Mouse (Mus musculus): Measurements from ENCODE around the gene Ppp5c. TPM values are rescaled to one million over a fixed set of nuclear protein-coding genes. Genes with fewer than 3 reads are reported as not detected.

Ppp5c gene
- polyA plus RNA-seq, 1 experiment, result 359 TPM

GRCm38 (mm10) chr7:17054325-17054989 lies 26.7 kb upstream of the Ppp5c start:
- 92% methylated on average over 16 of the region's 16 CpGs for WGBS

GRCm38 (mm10) chr7:17050933-17051594 lies 23.3 kb upstream of the Ppp5c start:
- Histone ChIP-seq H3K4me1 (replicated peaks; ENCODE audit: control insufficient read depth, insufficient read depth, low read length) (peaks cover 13% of the 10 kb centered on the region), H3K27ac (ENCODE audit: control insufficient read depth, insufficient read depth, low read length) (no peak overlapping the region), H3K36me3 (ENCODE audit: control insufficient read depth, insufficient read depth, low read length) (no peaks in the 10 kb centered on the region), H3K27me3 (ENCODE audit: control insufficient read depth, insufficient read depth, low read length) (no peaks in the 10 kb centered on the region), H3K4me3 (ENCODE audit: control insufficient read depth, insufficient read depth, low read length) (no peak overlapping the region)
- WGBS, result 10% methylated on average over 15 of the region's 17 CpGs
- no peak for TF ChIP-seq POLR2A (IDR thresholded peaks at IDR 0.05; ENCODE audit: control insufficient read depth, extremely low read depth, insufficient read depth, low read length, poor library complexity)
- peak; percentile 81; the same call in 1 of the 2 replicates for TF ChIP-seq CTCF (IDR thresholded peaks at IDR 0.05; ENCODE audit: borderline replicate concordance, control insufficient read depth, extremely low read depth, insufficient read depth, low read length, poor library complexity)
- DNase-seq, result peak; percentile 74

More at GRCm38 (mm10) chr7:17054325-17054989, 26.7 kb upstream of the Ppp5c start:
- TF ChIP-seq CTCF (IDR thresholded peaks at IDR 0.05; ENCODE audit: borderline replicate concordance, control insufficient read depth, extremely low read depth, insufficient read depth, low read length, poor library complexity), result no peak
- no peak for TF ChIP-seq POLR2A (IDR thresholded peaks at IDR 0.05; ENCODE audit: control insufficient read depth, extremely low read depth, insufficient read depth, low read length, poor library complexity)
- H3K27ac ChIP-seq (ENCODE audit: control insufficient read depth, insufficient read depth, low read length), result no peak overlapping the region
- no peaks in the 10 kb centered on the region for H3K36me3 ChIP-seq (ENCODE audit: control insufficient read depth, insufficient read depth, low read length)
- no peak for DNase-seq
- no peaks in the 10 kb centered on the region for H3K27me3 ChIP-seq (ENCODE audit: control insufficient read depth, insufficient read depth, low read length)
- no peak overlapping the region for H3K4me3 ChIP-seq (ENCODE audit: control insufficient read depth, insufficient read depth, low read length)
- peaks cover 37% of the 10 kb centered on the region for H3K4me1 ChIP-seq (replicated peaks; ENCODE audit: control insufficient read depth, insufficient read depth, low read length)

GRCm38 (mm10) chr7:17050491-17050890 lies 22.8 kb upstream of the Ppp5c start:
- Histone ChIP-seq H3K4me3 (ENCODE audit: control insufficient read depth, insufficient read depth, low read length) (no peak overlapping the region), H3K4me1 (replicated peaks; ENCODE audit: control insufficient read depth, insufficient read depth, low read length) (peaks cover 8% of the 10 kb centered on the region), H3K36me3 (ENCODE audit: control insufficient read depth, insufficient read depth, low read length) (no peaks in the 10 kb centered on the region), H3K27ac (ENCODE audit: control insufficient read depth, insufficient read depth, low read length) (no peak overlapping the region), H3K27me3 (ENCODE audit: control insufficient read depth, insufficient read depth, low read length) (no peaks in the 10 kb centered on the region)
- TF ChIP-seq CTCF (IDR thresholded peaks at IDR 0.05; ENCODE audit: borderline replicate concordance, control insufficient read depth, extremely low read depth, insufficient read depth, low read length, poor library complexity), result no peak
- TF ChIP-seq POLR2A (IDR thresholded peaks at IDR 0.05; ENCODE audit: control insufficient read depth, extremely low read depth, insufficient read depth, low read length, poor library complexity), result no peak
- DNase-seq, result peak; percentile 15
- 91% methylated on average over 11 of the region's 11 CpGs for WGBS

- 94% methylated on average over 10 of the region's 10 CpGs for whole genome bisulfite sequencing
- Histone ChIP-seq H3K4me3 (ENCODE audit: control insufficient read depth, insufficient read depth, low read length) (no peak overlapping the region), H3K27ac (ENCODE audit: control insufficient read depth, insufficient read depth, low read length) (no peak overlapping the region), H3K27me3 (ENCODE audit: control insufficient read depth, insufficient read depth, low read length) (no peaks in the 10 kb centered on the region), H3K4me1 (replicated peaks; ENCODE audit: control insufficient read depth, insufficient read depth, low read length) (peaks cover 8% of the 10 kb centered on the region), H3K36me3 (ENCODE audit: control insufficient read depth, insufficient read depth, low read length) (no peaks in the 10 kb centered on the region)
- TF ChIP-seq CTCF (IDR thresholded peaks at IDR 0.05; ENCODE audit: borderline replicate concordance, control insufficient read depth, extremely low read depth, insufficient read depth, low read length, poor library complexity), result no peak
- no peak for TF ChIP-seq POLR2A (IDR thresholded peaks at IDR 0.05; ENCODE audit: control insufficient read depth, extremely low read depth, insufficient read depth, low read length, poor library complexity)
- DNase-seq, result no peak
Observed at GRCm38 (mm10) chr7:17048431-17049190, 20.9 kb upstream of the Ppp5c start.

GRCm38 (mm10) chr7:17047041-17047682 lies 19.4 kb upstream of the Ppp5c start:
- Histone ChIP-seq H3K4me1 (replicated peaks; ENCODE audit: control insufficient read depth, insufficient read depth, low read length) (peaks cover 8% of the 10 kb centered on the region), H3K36me3 (ENCODE audit: control insufficient read depth, insufficient read depth, low read length) (no peaks in the 10 kb centered on the region), H3K4me3 (ENCODE audit: control insufficient read depth, insufficient read depth, low read length) (no peak overlapping the region), H3K27ac (ENCODE audit: control insufficient read depth, insufficient read depth, low read length) (no peak overlapping the region), H3K27me3 (ENCODE audit: control insufficient read depth, insufficient read depth, low read length) (no peaks in the 10 kb centered on the region)
- TF ChIP-seq CTCF (IDR thresholded peaks at IDR 0.05; ENCODE audit: borderline replicate concordance, control insufficient read depth, extremely low read depth, insufficient read depth, low read length, poor library complexity), result no peak
- TF ChIP-seq POLR2A (IDR thresholded peaks at IDR 0.05; ENCODE audit: control insufficient read depth, extremely low read depth, insufficient read depth, low read length, poor library complexity), result no peak
- DNase-seq, result no peak
- 97% methylated on average over 5 of the region's 5 CpGs for WGBS

- 0 out of 2 replicates have a peak, but pooled peaks cover 2% of the 10 kb centered on the region for H3K4me1 ChIP-seq (replicated peaks; ENCODE audit: control insufficient read depth, insufficient read depth, low read length)
- 98% methylated on average over 1 of the region's 1 CpGs for WGBS
- H3K27ac ChIP-seq (ENCODE audit: control insufficient read depth, insufficient read depth, low read length), result no peak overlapping the region
- H3K4me3 ChIP-seq (ENCODE audit: control insufficient read depth, insufficient read depth, low read length), result no peak overlapping the region
- TF ChIP-seq CTCF (IDR thresholded peaks at IDR 0.05; ENCODE audit: borderline replicate concordance, control insufficient read depth, extremely low read depth, insufficient read depth, low read length, poor library complexity), result no peak
- no peak for TF ChIP-seq POLR2A (IDR thresholded peaks at IDR 0.05; ENCODE audit: control insufficient read depth, extremely low read depth, insufficient read depth, low read length, poor library complexity)
- no peaks in the 10 kb centered on the region for H3K36me3 ChIP-seq (ENCODE audit: control insufficient read depth, insufficient read depth, low read length)
- no peak for DNase-seq
- no peaks in the 10 kb centered on the region for H3K27me3 ChIP-seq (ENCODE audit: control insufficient read depth, insufficient read depth, low read length)
Observed at GRCm38 (mm10) chr7:17045743-17046142, 18.0 kb upstream of the Ppp5c start.
